Mouse (Mus musculus) C2C12 (cell line): ENCODE measurements around the gene Pycard.

ENCODE experiments used
- CEBPB ChIP-seq: IDR thresholded peaks from one replicate; pipeline ENCODE4 v1.6.1; 2011; ENCODE audit warnings: low read depth, mild to moderate bottlenecking, control low read depth, moderate library complexity
- CTCF ChIP-seq: IDR thresholded peaks from one replicate; pipeline ENCODE4 v1.5.1; 2011; ENCODE audit not compliant: control insufficient read depth, insufficient read depth, insufficient read length
- USF1 ChIP-seq: IDR thresholded peaks from one replicate; pipeline ENCODE4 v1.6.1; 2011; ENCODE audit warnings: low read depth, mild to moderate bottlenecking, control low read depth, moderate library complexity

- TF ChIP-seq USF1, result no peak
- TF ChIP-seq CTCF, result no peak
- no peak for TF ChIP-seq CEBPB
These were observed 29.9 kb upstream of the Pycard start for GRCm38 (mm10) chr7:128023565-128023964.
